Mouse (Mus musculus): ENCODE measurements around the gene Sass6. TPM values are rescaled to one million over a fixed set of nuclear protein-coding genes. Genes with fewer than 3 reads are reported as not detected.
"Not testable (repeated sequence)": the region's sequence is repeated elsewhere in the genome, so short reads cannot be mapped to it uniquely, and the experiment has no call there.

The Sass6 gene
- polyA plus RNA-seq (2015; fragmentation: Nextera tagmentation; extraction: Ambion mirVana), result 18.6 and 21.6 TPM in 2 replicates

DNA sequence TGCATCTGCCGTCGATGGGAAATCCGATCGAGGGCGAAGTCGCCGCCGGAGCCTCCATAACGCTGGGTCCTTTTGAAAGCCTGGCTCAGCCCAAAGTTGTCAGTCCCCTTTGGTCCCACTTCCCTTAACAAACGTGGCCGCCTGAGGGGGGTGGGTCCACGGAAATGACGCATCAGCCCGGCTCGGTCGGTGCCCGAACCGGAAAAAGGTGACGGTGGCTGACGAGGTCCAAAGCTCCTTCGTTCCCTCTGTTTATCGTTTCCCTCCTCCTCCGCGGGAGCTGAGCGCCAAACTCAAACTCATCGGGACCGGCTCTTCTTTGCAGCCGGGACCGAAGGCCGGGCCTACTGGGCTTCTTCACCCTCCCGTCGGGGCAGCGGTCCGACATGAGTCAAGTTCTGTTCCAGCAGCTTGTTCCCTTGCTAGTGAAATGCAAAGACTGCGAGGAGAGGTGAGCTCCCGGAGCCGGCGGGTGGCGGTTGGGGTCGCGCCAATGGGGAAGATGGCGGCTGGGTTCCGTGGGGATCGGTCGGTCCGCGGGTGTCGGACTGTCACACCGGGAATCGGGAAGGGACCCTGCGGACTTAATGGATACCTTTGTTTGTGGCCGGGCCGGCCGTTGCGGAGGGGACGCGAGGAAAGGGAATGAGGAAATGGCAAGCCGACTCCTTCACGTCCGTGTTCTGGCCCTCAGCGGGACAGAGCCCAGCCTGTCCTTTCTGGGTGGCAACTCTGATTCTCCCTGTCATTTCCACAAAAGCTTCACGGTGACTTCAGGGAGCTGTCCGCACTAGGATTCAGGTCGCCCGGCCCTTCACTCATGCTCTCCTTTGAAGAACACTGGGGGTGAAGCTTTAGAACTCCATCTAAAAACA lies at the start of gene Sass6:
Gene Sass6 (plus strand): TSS at position 255 of the 875 bp plus-strand sequence.
- Histone ChIP-seq H3K4me3 (peak within 1 kb of the TSS; percentile 86), H3K4me1 (replicated peaks) (peaks cover 17% of the 10 kb centered on the region), H3K36me3 (peaks cover 18% of the 10 kb centered on the region), H3K27me3 (no peaks in the 10 kb centered on the region), H3K4me2 (peak within 1 kb of the TSS; percentile 77), H3K27ac (peak within 1 kb of the TSS; percentile 92), H3K9me3 (no peaks in the 10 kb centered on the region), H3K9ac (peak within 1 kb of the TSS; percentile 84)
- under 1% methylated on average over 65 of the region's 65 CpGs for WGBS
- ATAC-seq (ENCODE audit: low FRiP score), result peak; percentile 98

DNA sequence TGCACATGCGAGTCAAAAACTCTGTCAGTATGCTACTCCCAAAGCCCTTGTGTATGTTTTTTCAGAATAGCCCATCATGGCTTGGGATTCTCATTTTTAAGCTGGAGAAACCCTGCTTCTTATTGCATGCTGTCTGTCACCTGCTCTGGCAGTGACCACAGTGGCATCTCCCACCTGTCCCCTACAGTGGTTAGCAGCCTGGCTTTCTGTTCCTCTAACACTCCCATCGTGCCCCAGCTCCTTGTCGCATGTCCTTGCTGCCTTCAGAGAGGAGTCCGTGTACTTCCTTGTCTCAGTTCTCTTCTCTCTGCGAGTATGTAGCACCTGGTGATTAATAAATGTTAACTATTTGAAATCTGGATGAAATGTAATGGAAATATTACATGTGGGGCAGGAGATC lies 47.4 kb upstream of the Sass6 start:
- Histone ChIP-seq H3K4me2 (no peak overlapping the region), H3K27ac (no peak overlapping the region), H3K4me1 (replicated peaks) (no peaks in the 10 kb centered on the region), H3K4me3 (no peak overlapping the region), H3K9me3 (no peaks in the 10 kb centered on the region), H3K9ac (no peak overlapping the region), H3K36me3 (peaks cover 76% of the 10 kb centered on the region), H3K27me3 (no peaks in the 10 kb centered on the region)
- ATAC-seq (ENCODE audit: low FRiP score), result no peak
- WGBS, result 90% methylated on average over 5 of the region's 5 CpGs

DNA sequence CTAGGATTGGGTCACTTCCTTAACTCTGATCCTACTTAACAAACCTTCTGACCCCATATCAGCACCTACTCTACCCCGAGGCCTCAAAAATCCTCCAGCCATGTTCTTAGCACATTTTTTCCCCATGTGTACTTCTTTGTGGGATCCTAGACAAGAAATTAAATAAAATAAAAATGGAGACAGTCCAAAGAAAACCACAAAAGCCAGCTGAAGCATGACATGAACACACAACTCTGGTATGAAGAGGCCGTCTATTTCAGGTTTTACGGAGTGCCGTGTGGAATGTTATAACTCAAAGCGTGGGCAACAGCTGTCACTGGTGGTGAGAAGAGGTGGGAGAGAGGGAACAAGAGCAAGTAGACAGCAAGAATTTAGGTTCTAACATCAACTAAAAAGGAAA lies 43.4 kb upstream of the Sass6 start:
- H3K4me2 ChIP-seq, result no peak overlapping the region
- H3K27ac ChIP-seq, result no peak overlapping the region
- no peak overlapping the region for H3K9ac ChIP-seq
- no peaks in the 10 kb centered on the region for H3K9me3 ChIP-seq
- no peak for ATAC-seq (ENCODE audit: low FRiP score)
- peaks cover 48% of the 10 kb centered on the region for H3K36me3 ChIP-seq
- H3K27me3 ChIP-seq, result no peaks in the 10 kb centered on the region
- no peaks in the 10 kb centered on the region for H3K4me1 ChIP-seq (replicated peaks)
- 96% methylated on average over 5 of the region's 5 CpGs for WGBS
- H3K4me3 ChIP-seq, result no peak overlapping the region

DNA sequence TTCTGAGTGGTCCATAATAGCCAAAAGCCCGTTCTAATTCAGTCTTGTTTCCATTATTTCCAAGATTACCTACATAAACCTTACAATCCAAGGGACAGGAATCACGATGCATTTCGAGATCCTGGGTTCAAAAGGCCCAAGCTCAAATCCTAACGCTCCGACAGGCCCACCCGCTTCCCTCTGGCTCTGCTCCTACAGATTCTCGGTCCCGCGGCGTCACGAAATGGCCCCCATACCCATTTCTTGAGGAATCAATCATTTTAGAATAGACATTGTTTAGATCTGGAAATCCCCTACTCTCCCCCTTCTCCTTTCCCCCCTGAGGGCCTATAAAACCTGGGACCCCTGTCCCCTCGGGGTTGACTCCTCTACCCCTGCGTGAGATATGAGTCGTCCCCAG lies 33.5 kb upstream of the Sass6 start:
- H3K27ac ChIP-seq; H3K27me3 ChIP-seq; H3K36me3 ChIP-seq; H3K9me3 ChIP-seq; H3K9ac ChIP-seq; ATAC-seq (ENCODE audit: low FRiP score); H3K4me2 ChIP-seq; H3K4me1 ChIP-seq (replicated peaks); H3K4me3 ChIP-seq: not testable (repeated sequence)
- WGBS, result 96% methylated on average over 14 of the region's 14 CpGs

DNA sequence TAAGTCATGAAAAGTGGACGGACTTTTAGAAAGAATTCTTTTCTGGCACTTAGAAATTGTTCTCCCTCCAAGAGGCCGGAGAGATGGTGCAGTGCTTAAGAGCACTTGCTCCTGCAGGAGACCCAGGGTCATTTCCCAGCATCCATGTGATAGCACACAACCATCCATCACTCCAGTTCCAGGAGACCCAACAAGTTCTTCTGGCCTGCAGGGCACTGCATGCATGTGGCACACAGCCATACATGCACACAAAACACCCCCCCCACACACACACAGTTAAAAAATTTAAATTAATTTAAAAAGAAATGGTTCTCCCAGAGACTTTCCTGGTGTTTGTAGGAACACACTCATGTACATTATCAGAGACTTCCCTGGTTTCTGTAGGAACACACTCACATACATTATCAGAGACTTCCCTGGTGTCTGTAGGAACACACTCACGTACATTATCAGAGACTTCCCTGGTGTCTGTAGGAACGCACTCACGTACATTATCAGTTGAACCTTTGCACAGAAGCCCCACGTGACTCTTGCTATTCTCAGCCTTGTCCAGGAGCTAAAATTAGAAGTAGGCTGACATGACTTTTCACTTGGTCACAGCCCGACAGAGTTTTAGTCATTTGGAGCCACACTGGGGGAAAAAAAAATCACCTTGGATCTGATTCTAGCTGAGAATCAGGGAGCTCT lies 32.2 kb upstream of the Sass6 start, which contains the start of gene Lrrc39:
Gene Lrrc39 (plus strand): TSS at position 566 of the 687 bp plus-strand sequence.
- 83% methylated on average over 7 of the region's 7 CpGs for WGBS
- Histone ChIP-seq H3K9me3 (peaks cover 7% of the 10 kb centered on the region; the same call in 1 of the 2 replicates), H3K27ac (no peak within 1 kb of the TSS), H3K9ac (no peak within 1 kb of the TSS), H3K27me3 (no peaks in the 10 kb centered on the region), H3K4me1 (replicated peaks) (no peaks in the 10 kb centered on the region), H3K36me3 (no peaks in the 10 kb centered on the region), H3K4me2 (no peak within 1 kb of the TSS), H3K4me3 (no peak within 1 kb of the TSS)
- ATAC-seq (ENCODE audit: low FRiP score), result no peak

DNA sequence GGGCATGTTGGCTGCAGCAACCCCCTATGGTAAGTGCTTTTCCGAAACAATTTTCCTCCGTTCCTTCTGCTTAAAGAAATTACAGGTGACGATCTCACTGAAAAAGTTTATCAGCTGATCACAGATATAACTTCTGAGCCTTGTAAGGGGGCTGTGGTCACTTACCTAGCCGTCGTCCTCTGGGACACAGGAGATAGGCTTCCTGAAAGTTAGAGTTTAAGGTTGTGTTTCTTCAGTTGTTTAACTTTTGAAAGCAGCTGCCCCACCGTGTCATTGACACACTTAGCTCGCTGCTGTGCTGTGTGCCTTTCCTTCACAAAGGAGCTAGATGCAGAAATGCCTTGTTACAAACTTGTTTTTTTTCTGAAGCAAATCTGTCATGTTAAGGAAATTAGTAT lies 31.7 kb upstream of the Sass6 start:
- ATAC-seq (ENCODE audit: low FRiP score), result no peak
- Histone ChIP-seq H3K27ac (no peak overlapping the region), H3K36me3 (no peaks in the 10 kb centered on the region), H3K4me2 (no peak overlapping the region), H3K9ac (no peak overlapping the region), H3K27me3 (no peaks in the 10 kb centered on the region), H3K4me3 (no peak overlapping the region), H3K9me3 (peaks cover 7% of the 10 kb centered on the region; the same call in 1 of the 2 replicates), H3K4me1 (replicated peaks) (no peaks in the 10 kb centered on the region)
- WGBS, result 82% methylated on average over 7 of the region's 7 CpGs

DNA sequence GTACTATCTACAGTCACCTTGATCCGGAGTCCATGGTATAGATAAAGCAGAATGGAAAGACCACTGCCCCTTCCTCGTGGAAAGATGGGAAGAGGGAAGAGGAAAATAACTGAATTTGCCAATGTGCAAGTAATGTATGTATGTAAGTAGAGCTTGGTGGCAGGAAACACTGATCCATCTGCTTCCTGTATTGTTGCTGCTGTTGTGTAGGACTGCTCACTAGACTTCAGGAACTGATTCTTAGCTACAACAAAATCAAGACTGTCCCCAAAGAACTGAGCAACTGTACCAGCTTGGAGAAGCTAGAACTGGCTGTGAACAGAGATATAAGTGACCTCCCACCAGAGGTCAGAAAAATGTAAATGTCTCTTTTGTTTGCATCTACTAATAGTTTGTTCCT lies 24.2 kb upstream of the Sass6 start:
- WGBS, result 69% methylated on average over 2 of the region's 2 CpGs
- no peak overlapping the region for H3K4me2 ChIP-seq
- H3K9me3 ChIP-seq, result peaks cover 7% of the 10 kb centered on the region; the same call in 1 of the 2 replicates
- no peaks in the 10 kb centered on the region for H3K36me3 ChIP-seq
- H3K27ac ChIP-seq, result no peak overlapping the region
- H3K27me3 ChIP-seq, result no peaks in the 10 kb centered on the region
- H3K4me1 ChIP-seq (replicated peaks), result no peaks in the 10 kb centered on the region
- ATAC-seq (ENCODE audit: low FRiP score), result no peak
- H3K4me3 ChIP-seq, result no peak overlapping the region
- no peak overlapping the region for H3K9ac ChIP-seq

DNA sequence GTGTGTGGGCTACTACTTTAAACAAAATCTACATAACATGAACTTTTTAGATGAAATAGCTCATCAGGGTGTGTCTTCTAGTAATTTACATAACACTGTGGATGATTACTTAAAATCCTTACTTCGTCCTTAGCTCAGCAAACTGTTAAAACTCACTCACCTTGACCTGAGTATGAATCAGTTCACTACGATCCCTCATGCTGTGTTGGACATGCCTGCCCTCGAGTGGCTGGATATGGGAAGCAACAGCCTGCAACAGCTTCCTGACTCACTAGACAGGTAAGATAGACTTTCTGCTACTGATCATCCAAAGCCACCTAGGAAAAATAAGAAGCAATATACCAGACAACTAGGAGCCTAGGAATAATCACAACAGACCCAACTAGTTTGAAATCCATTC lies 17.5 kb upstream of the Sass6 start:
- no peak overlapping the region for H3K27ac ChIP-seq
- WGBS, result 70% methylated on average over 3 of the region's 3 CpGs
- peaks cover 24% of the 10 kb centered on the region for H3K36me3 ChIP-seq
- no peaks in the 10 kb centered on the region for H3K27me3 ChIP-seq
- no peak overlapping the region for H3K4me2 ChIP-seq
- no peaks in the 10 kb centered on the region for H3K4me1 ChIP-seq (replicated peaks)
- no peak overlapping the region for H3K4me3 ChIP-seq
- H3K9ac ChIP-seq, result no peak overlapping the region
- no peak for ATAC-seq (ENCODE audit: low FRiP score)
- H3K9me3 ChIP-seq, result no peaks in the 10 kb centered on the region

DNA sequence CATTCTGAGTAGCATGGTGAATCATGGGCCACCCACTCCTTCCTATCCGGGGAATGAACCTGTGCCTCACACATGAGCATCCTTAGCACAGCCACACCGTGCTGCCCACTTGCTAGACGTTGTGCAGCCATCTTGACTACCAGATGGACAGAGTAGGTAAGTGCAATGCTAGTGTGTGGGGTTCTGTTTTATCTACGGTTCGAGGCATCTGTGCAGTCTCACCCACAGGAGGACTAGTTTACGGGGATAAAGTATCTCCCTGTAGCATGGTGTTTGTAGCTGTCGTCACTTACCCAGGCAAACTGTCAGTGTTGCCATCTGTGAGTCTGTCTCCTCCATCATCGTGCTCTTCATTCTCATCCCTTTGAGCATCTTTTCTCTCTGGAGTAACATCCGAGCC lies 12.6 kb upstream of the Sass6 start:
- Histone ChIP-seq H3K4me1 (replicated peaks) (no peaks in the 10 kb centered on the region), H3K4me2 (no peak overlapping the region), H3K27me3 (no peaks in the 10 kb centered on the region), H3K9me3 (no peaks in the 10 kb centered on the region), H3K9ac (no peak overlapping the region), H3K36me3 (peaks cover 65% of the 10 kb centered on the region), H3K4me3 (no peak overlapping the region), H3K27ac (no peak overlapping the region)
- no peak for ATAC-seq (ENCODE audit: low FRiP score)
- WGBS, result 96% methylated on average over 9 of the region's 9 CpGs

DNA sequence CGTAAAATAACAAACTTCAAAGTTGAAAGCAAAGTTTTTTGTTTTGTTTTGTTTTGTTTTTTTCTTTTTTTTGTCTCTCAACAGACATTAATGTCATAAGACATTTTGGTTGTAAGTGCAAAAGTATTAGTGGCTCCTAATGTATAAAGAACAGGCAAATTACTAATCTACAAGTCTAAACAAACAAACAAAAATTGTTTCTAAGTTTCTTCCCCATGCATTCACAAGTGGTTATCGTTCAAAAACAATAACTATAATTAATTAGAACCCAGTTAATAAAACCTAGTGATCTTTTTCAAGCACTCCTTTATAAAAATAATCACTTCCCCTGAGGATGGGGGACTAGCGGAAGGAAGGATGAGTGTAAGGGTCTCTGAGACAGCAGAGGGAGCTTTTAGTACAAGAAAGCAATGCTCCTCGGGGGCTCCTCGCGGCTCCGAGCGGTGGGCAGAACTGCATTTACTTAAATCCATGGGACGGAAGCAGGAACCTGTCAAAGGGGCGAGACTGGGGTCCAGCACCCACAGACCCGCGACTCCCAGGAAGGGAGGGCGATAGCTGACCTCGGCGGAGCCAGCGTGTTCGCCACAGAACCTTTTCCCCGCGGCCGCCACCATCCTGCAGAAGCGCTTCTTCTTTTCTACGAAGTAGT lies 580 bp upstream of the Sass6 start:
- Histone ChIP-seq H3K9ac (peak overlapping the region; percentile 84), H3K4me3 (peak overlapping the region; percentile 86), H3K27ac (peak overlapping the region; percentile 92), H3K4me1 (replicated peaks) (peaks cover 17% of the 10 kb centered on the region), H3K9me3 (no peaks in the 10 kb centered on the region), H3K36me3 (peaks cover 26% of the 10 kb centered on the region), H3K27me3 (no peaks in the 10 kb centered on the region), H3K4me2 (peak overlapping the region; percentile 52)
- ATAC-seq (ENCODE audit: low FRiP score), result peak; percentile 84
- 2% methylated on average over 22 of the region's 22 CpGs for WGBS

DNA sequence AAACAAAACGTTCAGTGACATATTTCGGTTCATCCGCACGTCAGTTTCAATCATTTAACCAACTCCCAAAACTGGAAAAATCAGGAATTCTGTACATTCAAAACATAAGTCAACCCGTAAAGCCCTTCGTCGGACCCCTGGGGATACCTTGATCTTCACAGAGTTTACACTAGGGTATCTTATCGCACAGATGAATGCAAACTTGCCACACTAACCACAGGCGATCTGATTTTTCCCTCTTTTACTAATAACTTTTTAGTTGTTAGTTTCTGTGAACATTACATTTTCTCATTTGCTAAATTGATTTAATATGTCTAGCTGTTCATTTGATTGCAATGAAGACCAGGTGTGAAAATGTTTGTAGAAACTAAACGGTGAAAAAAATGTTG lies 815 bp downstream of the Sass6 start:
- H3K4me2 ChIP-seq, result peak overlapping the region; percentile 77
- H3K9me3 ChIP-seq, result no peaks in the 10 kb centered on the region
- whole genome bisulfite sequencing, result 10% methylated on average over 10 of the region's 10 CpGs
- H3K36me3 ChIP-seq, result peaks cover 12% of the 10 kb centered on the region
- H3K9ac ChIP-seq, result peak overlapping the region; percentile 75
- no peak for ATAC-seq (ENCODE audit: low FRiP score)
- H3K27ac ChIP-seq, result no peak overlapping the region
- H3K4me3 ChIP-seq, result peak overlapping the region; percentile 86
- H3K27me3 ChIP-seq, result no peaks in the 10 kb centered on the region
- peaks cover 17% of the 10 kb centered on the region for H3K4me1 ChIP-seq (replicated peaks)

DNA sequence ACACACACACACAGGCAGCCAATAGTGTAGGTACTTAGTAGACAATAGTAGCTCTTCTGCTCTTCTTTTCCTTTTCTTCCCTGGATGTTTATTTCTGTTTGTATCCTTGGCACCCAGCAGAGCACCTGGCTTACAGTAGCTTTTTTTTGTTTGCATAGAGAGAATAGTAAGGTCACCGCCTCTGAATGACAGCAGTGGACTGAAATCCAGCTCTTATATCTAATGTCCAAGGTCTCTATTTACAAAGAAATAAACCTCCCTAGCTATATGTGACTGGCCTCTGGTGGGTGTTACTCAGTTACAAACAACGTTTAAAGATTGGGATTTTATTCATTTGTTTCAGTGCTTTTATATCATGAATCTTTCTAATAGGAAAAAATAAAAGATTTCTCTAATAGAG lies 4.9 kb downstream of the Sass6 start:
- ATAC-seq (ENCODE audit: low FRiP score), result no peak
- no peaks in the 10 kb centered on the region for H3K27me3 ChIP-seq
- no peak overlapping the region for H3K4me2 ChIP-seq
- 95% methylated on average over 2 of the region's 2 CpGs for WGBS
- H3K27ac ChIP-seq, result no peak overlapping the region
- H3K4me3 ChIP-seq, result no peak overlapping the region
- H3K36me3 ChIP-seq, result no peaks in the 10 kb centered on the region
- peaks cover 9% of the 10 kb centered on the region for H3K4me1 ChIP-seq (replicated peaks)
- no peaks in the 10 kb centered on the region for H3K9me3 ChIP-seq
- H3K9ac ChIP-seq, result no peak overlapping the region
